Mouse (Mus musculus) frontal cortex, postnatal 14 days (tissue): ENCODE data around the gene Myo1b.

Experiments used
- DNase-seq, 2 experiments: peaks; one replicate each; pipeline ENCODE4 v3.0.0; 2022; ENCODE audit warnings: low spot score in 2 of 2

Gene Myo1b

DNA sequence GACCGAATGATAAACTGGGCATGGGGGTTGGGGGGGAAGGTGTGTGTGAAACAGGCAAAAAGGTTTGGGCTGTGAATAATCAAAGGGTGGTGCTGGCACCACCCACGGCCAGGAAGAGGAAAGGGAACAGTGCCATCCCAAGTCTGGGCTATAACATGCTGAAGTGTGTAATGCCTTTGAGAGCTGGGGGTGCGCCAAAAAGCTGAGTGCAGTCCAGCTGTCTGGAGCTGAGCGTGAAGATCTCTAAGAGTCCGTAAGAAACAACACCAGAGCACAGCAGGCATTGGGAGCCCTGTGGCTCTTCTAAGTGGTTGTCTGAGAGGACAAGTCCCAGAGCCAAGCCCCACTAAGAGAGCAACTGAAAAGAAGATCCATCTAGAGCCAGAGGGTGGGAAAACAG lies 63.6 kb downstream of the Myo1b start:
- DNase-seq = no peak

DNA sequence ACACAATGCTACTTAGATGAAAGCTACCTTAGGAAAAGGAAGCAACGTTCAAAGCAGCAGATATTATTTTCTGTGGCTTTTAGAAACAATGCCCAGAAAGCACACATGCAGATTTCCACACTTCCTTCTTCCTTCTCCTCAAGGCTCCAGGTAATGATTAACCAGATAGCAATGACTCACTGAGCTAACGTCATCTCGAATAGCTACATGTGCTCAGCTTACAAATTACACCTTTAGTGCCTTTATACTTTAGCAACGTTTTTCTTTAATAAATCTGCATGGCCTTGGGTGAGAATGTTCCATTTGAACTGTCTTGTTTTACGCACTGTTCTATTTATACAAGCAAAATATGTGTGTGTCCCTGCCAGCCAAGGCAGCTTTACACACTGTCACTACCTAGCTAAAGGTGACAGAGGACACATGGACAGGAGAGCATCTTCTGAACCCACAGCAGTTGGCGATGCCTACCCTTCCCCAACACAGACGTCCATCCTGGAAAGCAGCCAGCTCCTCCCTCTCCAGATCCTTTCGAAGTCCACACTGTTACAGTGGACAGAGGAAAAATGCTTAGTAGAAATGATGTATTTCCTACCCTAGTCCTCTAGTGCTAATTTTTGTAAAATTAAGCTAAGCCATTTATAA lies 66.2 kb downstream of the Myo1b start:
- no peak for DNase-seq

DNA sequence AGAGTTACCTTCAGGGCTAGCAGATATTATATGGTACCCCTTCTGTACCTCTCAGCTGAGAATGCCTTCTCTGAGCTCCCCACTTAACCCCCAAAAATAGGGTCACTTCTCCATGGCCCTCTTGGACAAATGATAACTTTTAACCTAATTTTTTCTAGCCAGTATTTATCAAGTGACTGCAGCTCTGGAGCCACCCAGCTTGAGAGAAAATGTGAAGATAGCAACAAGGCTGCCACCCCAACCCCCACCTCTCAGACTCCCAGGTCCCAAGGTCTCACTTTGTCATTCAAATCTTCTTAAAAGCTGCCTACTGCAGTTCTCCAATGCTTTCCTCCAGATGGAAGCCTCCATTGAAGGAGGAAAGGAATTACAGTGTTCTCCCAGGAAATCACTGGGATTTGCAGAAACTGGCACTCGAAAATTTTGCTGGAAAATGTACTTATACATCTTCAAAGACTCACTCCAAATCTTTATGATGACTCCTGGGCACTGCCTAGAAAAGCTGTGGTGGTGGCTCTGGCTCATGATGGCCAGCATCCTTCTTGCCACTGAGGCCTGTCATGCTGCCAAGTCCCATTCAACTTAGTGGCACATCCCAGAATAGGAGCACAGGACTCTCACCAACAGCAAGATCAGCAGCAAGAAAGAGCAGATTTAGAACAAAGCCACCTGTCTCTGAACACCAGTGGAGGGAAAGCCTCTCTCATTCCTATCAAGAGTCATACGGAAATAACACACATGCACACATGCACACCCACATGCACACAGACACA lies 70.4 kb downstream of the Myo1b start:
- DNase-seq = no peak

DNA sequence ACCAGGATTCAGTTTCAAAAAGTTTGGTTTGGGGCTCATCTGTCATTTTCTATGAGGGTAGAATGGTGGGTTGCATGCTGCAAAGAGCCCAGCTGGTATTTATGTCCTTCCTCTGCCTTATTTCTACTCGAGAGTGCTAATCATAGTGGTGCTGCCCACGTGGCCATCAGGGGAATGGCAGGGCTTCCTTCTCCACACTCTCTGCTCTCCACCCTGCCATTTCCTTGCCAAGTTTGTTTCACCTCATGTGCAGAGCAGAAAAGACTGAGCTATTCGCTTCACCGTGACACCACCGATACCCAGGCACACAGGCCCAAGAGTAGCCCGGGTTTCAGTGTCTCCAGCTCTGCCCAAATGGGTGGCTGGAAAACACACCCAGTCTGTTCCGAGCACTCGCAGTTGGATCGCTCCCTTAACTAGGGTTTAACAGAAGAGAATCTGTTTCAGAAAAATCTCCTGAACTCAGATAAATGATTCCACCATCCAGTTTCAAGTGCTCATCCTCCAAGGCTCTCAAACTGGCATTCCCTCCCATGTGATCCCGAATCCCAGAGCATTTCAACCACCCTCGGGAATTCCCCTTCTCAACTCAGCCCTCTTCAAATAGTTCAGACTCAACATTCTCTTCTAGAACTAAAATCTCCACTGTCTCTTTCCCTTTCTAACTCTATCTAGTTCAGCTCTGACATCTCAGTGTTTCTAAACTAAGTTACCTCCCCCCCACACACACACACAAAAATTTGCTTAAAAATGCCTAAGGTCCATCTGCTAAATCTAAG lies 77.8 kb downstream of the Myo1b start:
- no peak for DNase-seq

DNA sequence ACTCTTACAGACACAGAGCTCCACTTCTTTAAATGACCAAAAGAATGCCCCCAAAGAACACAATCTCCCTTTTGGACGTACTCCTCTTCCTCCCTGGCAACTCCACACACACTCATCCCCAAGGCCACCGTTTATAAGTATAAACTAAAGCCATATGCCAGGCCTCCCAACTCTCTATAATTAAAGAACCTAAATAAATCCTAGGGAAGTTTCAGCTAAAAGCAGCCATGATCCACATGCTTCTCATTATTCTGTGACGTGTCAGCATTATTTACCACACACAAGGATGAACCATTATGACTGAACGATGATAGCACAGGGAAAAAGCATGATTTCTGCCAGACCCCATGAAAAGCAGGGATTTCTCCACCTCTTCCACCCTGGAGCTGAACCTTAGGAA lies 78.6 kb downstream of the Myo1b start:
- DNase-seq = no peak

DNA sequence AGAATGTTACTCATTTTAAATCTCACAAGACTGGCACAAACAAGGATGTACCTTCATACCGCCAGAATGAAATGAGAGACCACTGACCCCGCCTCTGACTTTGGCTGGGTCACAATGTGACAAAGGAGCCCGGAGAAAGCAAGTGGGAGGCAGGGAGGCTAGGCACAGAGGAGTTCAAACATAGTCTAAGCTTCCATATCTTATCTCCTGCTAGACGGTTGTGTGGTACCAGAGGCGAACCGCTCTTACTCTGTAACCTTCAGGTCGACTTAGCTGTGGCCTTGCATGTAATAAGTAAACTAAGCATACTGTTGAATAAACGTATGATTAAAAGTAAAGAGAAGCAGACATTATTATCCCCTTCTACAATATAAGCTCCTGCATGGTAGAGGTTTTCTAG lies 80.1 kb downstream of the Myo1b start:
- DNase-seq = no peak

DNA sequence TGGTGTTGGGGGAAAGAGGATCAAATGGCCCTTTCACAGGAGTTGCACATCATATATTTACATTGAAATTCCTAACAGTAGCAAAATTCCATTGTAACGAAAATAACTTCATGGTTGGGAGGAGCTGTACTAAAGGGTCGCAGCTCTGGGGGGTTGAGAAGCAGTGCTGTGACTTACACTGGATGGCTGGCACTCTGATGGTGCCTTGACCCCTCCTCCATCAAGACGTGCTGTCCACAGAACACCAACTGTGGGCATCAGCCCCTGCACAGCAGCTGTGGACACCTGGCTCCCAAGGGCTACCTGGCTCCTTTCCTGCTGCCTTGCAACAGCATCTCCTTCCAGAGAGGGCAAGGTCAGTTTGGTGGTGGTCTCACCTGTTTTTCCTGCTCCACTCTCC lies 81.8 kb downstream of the Myo1b start:
- DNase-seq = no peak

DNA sequence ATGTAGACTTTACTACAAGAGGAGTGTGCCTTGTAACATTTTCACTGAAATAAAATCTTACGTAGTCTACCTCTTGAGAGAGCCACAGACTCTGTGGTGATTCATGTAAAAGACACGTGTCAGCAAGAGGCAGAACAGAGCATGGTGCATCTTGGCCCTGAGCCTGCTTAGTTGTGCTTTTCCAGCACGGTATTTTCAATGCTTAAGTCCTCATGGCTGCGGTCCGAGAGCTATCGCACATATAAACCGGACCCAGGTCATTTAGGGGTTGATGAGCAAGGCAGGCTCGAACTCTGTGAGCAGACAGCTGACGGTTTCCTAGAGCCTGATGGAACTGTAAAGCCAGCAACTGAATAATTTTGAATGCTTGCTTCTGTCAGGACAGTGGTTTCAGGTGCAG lies 86.5 kb downstream of the Myo1b start:
- DNase-seq = no peak

DNA sequence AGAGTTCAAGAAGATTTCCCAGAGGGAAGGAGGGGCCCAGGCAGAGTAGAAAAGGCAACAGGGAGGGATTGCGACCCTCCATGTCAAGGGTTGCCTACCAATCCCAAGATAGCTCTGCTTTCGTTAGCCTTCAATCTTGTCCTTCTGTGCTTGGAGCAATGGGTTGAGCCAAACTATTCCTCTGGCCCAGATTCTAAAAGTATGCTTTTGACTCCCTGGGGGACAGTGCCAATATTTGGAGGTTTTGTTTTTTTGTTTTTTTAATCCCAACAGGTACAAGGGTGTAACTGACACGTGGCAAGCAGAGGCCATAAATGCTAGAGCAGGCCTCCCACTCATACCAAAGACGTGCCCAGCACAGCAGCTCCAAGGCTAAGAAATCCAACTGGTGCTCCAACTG lies 93.3 kb downstream of the Myo1b start:
- no peak for DNase-seq

DNA sequence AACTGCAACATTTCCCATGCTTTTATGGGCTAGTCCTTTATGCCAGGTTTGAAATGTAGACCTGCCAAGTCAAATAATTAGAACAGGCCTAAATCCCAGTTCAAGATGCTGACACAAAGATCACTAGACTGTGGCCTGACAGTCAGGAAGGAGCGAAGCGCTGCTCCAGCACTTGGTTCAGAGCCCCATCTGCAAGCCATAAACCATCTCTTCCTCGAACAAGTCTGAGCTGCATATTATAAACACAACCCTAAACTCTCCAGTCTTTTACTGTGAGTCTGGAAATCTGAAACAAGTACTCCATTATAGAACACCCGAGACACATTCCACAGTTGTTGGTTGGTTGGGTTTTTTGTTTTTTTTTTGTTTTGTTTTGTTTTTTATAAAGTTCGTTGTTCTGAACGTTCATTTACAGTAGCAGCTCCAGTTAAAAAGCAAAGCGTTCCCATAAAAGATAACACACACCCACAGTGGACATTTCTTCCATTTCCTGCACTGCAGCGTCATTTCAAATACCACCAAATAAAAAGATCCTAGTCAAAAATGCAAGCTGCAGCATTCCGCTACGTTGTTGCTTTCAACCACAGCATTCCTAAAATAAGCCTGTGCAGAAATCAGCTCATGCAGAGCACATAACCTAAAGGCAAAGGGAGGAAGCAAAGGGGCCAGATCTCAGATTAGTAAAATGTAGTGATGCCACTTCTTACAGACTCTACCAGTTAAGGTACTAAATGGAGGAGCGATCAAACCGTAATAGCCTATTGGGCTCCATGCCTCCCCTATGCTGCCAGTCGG lies 94.0 kb downstream of the Myo1b start:
- DNase-seq = no peak

DNA sequence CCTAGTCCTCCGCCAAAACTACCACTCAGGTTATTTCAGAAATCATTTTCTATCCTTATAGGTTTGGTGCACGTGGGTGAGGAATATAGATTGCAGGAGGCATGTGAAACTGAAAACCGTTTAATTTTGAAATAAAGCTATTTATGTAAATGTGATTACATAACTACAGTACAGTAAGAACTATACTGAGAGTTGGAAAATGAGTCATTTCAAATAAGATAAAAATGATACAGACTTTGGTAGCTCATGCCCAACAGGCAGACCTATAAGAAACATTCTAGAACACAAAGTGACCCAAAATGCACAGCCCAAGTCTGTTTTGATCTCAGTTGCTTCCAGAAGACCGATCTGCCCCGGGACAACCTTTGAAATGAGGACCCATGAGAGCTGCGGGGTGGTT lies 95.4 kb downstream of the Myo1b start:
- no peak for DNase-seq

DNA sequence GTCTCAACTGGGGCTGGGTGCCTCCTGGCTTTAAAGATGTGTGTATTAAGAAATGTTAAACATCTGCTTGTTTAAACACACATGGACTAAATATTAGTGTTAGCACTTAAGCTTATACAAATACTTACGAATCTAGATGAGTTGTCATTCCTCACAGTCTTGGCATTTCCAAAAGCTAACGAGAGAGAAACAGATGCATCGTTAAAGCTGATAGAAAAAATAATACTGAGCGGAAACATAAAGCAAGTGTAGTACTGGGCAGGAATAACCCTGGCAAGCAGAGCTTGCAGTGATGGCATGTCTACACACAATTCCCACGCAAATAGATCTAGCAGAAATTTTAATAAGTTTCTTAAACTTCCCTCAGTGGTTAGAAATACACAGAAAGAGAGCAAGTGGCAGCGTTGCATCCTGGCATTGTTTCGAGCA lies 95.8 kb downstream of the Myo1b start:
- DNase-seq = no peak

DNA sequence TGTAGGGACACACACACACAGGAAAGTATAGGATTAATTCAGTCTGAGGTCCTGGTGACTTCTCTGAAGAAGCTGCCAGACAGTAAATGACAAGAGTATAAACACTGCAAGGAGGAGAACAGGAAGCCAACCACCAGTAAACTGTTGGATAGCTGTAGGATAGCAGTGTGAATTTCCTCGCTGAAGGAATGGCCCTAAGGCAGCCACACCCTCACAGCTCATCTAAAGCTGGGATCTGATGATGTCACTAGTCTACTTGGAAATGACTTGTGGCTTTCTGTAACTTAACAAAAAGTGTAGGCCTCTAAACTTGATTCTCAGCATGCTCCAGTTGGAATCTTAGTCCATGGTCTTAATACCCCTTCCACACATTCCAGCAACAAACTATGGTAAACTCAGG lies 100.2 kb downstream of the Myo1b start:
- no peak for DNase-seq

DNA sequence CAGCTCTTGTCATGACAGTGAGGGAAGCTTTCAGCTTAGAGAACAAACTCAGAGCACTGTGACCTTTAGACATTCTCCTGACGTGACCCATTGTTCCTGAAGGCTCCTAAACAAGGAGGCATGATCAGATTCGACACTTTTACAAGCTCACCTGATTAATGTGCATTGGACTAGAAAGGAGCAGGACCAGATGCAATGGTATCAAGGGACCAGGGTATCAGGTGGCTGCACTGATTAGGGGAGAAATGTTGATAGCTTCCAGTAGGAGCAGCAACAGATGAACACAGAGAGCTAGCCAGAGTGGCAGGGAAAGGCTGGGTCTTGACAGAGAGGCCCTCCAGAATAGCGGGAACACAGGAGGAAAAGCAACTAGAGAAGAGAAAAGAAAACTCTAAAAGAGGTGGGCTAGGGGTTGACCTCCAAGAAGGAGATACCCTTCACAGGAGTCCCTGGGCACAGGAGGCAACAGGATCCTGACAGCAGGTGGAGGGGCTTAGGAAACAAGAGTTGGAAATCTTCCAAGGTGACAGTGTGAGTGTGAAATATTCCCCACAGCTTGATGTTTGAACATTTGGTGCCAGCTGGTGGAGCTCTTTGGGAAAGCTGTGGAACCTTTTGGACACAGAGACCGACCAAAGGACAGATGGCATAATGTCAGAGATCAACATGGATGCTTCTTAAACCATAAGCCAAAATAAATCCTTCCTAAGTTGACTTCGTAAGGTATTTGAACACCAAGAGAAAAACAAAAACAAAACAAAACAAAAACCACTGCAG lies 100.8 kb downstream of the Myo1b start:
- DNase-seq = no peak

DNA sequence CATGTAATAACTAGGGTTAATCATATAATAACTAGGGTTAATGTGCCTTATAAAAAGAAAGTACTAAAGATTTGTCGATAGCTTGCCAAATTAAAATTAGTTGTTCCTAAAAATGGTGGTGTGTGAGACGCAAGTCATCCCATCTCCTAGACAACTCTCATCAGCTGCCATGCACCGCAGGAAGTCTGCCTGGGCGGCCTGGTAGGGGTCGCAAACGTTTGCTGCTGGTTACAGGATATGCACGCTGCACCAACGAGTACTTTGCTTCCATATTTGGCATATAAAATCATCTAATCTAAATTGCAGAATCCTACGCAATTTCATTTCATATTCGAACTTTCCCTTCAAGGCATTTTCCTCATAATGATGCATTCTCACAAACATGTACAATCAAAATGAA lies 107.0 kb downstream of the Myo1b start:
- no peak for DNase-seq

DNA sequence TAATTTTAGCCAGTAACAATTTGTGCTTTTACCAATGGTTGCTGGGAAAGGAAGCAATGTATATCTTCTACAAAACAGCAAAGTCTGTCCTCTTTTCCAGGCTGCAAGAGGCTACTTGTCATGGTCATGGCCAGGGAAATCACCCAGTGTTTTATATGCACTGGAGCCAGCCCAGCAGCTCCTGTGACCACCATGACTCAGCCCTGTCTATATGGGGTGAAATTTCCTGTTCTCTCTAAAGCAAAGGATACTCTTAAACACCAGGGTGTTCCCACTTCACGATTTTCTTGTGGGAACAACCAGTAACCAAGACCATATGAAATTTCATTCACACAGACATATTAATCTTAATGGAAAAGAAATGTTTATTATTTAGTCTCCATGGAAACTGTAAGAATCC lies 107.6 kb downstream of the Myo1b start:
- DNase-seq = no peak

DNA sequence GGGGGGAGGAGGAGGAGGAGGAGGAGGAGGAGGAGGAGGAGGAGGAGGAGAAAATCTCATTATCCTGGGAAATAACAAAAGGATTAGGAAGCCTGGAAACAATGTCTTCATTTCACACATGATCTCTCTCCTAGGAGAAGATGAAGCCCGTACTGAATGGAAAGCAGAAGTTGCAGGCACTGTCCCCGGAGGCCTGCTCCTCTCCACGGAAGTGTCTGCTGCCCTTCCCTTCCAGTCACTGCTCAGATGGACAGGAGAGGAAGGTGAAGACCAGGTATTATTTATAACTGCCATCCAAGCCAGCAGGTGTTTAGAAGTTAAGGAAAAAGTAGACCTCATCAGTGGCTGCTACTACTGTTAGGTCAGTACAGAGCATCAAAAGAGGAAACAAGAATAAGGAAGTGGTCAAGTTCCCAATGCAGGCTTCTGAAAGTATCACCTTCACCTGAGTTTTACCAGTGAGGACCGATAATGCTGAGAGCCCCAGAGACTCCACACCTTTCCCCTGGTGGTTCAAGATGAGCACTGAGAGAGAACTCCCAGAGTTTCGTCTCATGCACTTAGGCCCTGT lies 110.7 kb downstream of the Myo1b start:
- DNase-seq = no peak

DNA sequence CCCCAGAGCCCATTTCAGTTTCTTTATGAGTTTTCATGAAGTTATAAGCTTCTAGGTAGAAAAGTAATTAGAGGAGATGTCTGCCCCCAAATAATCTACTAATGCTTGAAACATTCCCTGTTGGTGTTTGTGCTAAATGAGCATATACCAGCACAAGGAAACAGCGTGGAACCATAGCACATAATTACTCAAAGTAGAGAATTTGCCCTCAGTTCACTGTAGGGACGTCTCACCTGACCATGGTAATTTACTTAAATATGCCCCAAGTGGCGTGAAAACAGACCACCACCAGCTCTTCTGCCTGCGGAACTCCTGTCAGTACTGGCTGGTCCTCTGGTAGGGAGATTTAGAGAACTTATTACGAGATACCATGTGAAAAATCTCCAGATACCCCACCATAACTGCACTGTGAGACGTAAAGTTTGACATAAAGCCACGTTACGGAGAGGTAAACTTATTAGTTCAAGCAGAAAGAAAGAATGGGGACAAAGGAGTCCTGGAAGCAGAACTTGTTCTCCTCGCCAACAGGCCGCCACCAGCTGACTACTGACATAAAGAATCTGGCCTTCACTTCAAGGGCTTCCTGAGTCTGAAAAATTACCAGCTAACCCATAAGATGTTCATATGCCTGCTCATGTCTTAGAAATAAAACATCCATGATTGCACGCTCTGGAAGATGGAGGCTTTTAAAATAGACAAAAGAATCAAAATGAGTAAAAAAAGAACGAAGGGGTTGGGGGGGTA lies 111.4 kb downstream of the Myo1b start:
- no peak for DNase-seq

DNA sequence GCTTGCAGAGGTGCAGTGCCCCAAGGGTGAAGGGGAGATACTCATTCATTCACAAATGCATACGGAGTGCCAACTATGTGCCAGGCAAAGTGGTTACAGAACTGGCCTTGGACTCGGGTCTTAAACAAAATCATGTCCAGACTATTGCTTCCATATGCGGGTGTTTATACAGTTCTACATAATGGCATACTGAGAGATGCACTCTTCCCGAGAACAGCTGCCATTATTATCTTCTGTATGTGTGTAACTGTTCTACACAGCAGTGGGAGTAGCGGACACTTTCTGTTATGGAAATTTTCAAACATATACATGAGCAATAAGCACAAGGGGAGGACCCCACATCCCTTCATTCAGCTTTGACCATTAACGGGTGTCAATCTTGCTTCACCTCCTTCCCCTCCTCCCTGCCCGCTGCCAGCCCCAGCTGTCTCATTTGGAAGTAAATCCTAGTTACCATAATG lies 117.8 kb downstream of the Myo1b start:
- no peak for DNase-seq
